Mouse (Mus musculus): Measurements from ENCODE around the gene Dnajc1. TPM values are rescaled to one million over a fixed set of nuclear protein-coding genes. Genes with fewer than 3 reads are reported as not detected.

Dnajc1 gene
- total RNA-seq, 2 experiments from 2014 or later, result 29.0 to 31.9 TPM

DNA sequence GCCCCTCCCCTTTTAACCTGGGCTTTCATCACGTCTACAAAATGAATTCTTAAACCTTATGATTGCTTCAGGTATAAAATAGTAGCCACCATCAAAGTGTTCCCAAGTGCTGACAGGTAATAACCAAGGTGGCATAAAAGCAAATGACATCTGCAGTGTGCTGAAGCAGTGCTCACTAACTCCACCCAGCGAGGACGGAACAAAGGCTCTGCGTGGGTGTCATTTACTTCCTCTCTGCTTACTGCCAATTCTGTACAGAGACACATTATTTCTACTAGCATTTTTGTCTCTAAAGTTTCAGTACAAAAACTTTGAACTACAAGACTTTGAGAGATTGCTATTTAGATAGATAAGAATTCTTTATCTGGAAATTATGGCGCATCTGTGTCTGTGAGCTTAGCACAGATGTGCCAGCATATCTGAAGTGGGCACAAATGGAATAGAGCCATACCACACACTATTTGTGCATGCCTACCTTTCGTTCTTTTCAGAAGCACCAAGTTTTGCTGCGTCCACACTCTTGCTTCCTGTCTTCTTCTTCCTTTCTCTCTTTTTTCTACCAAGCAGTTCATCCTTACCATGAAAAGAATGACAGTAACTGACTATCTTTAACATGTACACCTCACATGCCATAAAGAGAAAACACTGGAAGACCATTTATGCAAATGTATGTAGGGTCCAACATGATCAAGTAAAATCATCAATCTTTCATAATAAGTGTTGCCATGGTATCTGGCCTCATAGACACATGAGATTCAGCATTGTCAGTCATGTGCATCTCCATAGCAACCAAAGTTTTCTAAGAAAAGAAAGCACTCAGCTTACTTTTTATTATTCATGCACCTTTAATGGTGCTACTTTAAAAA, 85.0 kb downstream of the Dnajc1 start:
- no peak for ATAC-seq (replicated peaks; ENCODE audit: poor library complexity, severe bottlenecking)

GRCm38 (mm10) chr2:18300949-18301348, 91.7 kb downstream of the Dnajc1 start:
- ATAC-seq (replicated peaks; ENCODE audit: poor library complexity, severe bottlenecking), result no peak

- ATAC-seq (replicated peaks; ENCODE audit: poor library complexity, severe bottlenecking), result no peak
Measured at GRCm38 (mm10) chr2:18285175-18285574, 107.5 kb downstream of the Dnajc1 start.

GRCm38 (mm10) chr2:18265736-18266135, 126.9 kb downstream of the Dnajc1 start:
- ATAC-seq (replicated peaks; ENCODE audit: poor library complexity, severe bottlenecking), result no peak

DNA sequence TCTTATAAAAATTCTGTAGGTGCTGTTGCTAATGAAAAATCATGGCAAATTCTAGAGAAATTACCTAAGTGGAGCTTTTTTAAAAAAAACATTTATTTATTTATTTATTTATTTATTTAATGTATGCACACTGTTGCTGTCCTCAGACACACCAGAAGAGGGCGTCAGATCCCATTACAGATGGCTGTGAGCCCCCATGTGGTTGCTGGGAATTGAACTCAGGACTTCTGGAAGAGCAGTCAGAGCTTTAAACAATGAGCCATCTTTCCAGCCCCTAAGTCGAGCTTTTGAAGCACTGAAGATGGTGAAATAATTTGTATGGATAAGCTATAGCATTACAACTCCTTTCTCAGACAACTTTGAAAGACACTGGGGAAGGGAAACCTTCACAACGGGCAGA, 128.1 kb downstream of the Dnajc1 start:
- no peak for ATAC-seq (replicated peaks; ENCODE audit: poor library complexity, severe bottlenecking)

DNA sequence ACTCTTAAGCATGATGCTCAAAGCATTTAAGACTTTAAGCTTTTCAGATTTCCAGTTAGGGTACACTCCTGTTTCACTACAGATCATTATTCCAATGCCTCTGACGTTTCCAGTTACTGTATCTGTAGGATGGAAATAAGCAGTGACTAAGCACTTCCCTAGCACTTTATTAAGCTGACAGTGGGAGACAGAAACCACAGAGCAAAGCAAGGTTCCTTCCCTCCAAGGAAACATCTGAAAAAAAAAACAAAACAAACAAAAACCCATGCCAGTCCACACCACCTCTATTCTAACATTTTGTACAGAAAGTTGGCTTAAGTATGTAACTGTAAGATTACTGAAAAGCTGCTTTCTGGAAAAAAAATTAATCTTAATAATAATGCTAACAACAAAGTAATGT, 130.3 kb downstream of the Dnajc1 start:
- no peak for ATAC-seq (replicated peaks; ENCODE audit: poor library complexity, severe bottlenecking)

- ATAC-seq (replicated peaks; ENCODE audit: poor library complexity, severe bottlenecking), result no peak
Measured at GRCm38 (mm10) chr2:18249224-18249623, 143.4 kb downstream of the Dnajc1 start.

GRCm38 (mm10) chr2:18235524-18235923, 157.1 kb downstream of the Dnajc1 start:
- ATAC-seq (replicated peaks; ENCODE audit: poor library complexity, severe bottlenecking), result no peak

GRCm38 (mm10) chr2:18232883-18233567, 159.6 kb downstream of the Dnajc1 start:
- ATAC-seq (replicated peaks; ENCODE audit: poor library complexity, severe bottlenecking), result no peak

DNA sequence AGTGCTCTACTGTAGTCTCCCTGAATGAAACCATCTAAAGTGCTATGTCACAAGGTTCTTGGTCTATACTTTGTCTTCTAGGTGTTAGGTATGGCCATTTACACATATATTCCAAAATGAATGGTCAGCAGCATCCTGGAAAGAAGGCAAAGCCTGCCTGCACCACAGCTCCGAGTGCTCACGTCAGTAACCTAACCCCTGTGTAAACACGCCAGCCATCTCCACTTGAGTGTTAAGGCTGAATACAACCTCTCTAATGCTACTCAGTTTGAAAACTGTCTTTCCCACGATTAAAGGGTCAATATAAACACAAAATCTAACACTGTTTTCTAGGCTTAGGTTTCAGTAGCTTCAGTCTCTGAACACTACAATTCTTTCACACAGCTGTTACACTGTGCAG, 161.5 kb downstream of the Dnajc1 start:
- no peak for ATAC-seq (replicated peaks; ENCODE audit: poor library complexity, severe bottlenecking)

GRCm38 (mm10) chr2:18229279-18229678, 163.4 kb downstream of the Dnajc1 start:
- no peak for ATAC-seq (replicated peaks; ENCODE audit: poor library complexity, severe bottlenecking)

DNA sequence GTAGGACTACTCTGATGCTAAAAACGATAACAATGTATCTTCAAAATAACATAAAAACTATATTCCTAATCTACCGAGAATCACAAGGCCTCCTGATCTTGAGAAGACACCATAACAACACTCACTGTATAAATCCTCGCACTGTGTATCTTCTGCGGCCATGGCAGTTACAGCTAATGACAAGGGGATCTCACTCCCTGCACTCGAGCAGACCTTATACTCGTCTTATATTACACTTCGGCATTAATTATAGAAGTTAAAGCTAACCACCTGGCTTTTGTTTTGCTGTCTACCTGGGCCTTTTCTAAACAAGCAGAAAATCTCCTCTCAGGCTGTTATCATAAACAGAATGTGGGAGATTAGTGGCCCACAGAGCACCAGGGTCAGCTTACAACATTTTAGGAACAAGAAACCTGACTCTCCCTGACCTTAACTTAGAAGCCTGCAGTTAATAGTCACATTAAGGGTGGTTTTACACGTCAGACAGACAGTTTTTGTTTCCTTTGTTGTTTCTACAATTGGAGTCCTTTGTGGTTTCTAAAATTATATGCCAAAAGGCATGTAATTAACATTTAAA, 164.1 kb downstream of the Dnajc1 start:
- ATAC-seq (replicated peaks; ENCODE audit: poor library complexity, severe bottlenecking), result no peak

GRCm38 (mm10) chr2:18219569-18219968, 173.1 kb downstream of the Dnajc1 start:
- ATAC-seq (replicated peaks; ENCODE audit: poor library complexity, severe bottlenecking), result no peak

GRCm38 (mm10) chr2:18219136-18219535, 173.5 kb downstream of the Dnajc1 start:
- ATAC-seq (replicated peaks; ENCODE audit: poor library complexity, severe bottlenecking), result no peak

GRCm38 (mm10) chr2:18218500-18218899, 174.1 kb downstream of the Dnajc1 start:
- no peak for ATAC-seq (replicated peaks; ENCODE audit: poor library complexity, severe bottlenecking)

GRCm38 (mm10) chr2:18217867-18218266, 174.8 kb downstream of the Dnajc1 start:
- ATAC-seq (replicated peaks; ENCODE audit: poor library complexity, severe bottlenecking), result no peak

GRCm38 (mm10) chr2:18214031-18214430, 178.6 kb downstream of the Dnajc1 start:
- ATAC-seq (replicated peaks; ENCODE audit: poor library complexity, severe bottlenecking), result no peak

- no peak for ATAC-seq (replicated peaks; ENCODE audit: poor library complexity, severe bottlenecking)
Measured at GRCm38 (mm10) chr2:18209948-18210347, 182.7 kb downstream of the Dnajc1 start.

GRCm38 (mm10) chr2:18209211-18209823, 183.3 kb downstream of the Dnajc1 start:
- ATAC-seq (replicated peaks; ENCODE audit: poor library complexity, severe bottlenecking), result no peak

DNA sequence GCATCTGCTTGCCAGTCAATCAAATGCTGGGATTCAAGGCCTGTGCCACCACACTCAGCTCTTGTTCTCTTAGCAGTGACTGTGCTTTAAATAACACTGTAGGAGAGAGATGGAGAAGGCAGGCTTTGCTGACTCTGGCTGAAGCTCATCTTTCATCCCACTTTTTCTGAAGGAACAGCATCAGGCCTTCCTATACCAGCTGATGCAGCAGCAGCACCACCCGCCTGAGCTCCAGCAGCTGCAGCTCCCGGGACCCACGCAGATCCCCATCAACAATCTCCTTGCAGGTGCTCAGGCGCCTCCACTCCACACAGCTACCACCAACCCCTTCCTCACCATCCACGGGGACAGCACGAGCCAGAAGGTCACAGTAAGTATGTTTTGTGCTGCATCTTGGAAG, 184.1 kb downstream of the Dnajc1 start:
- no peak for ATAC-seq (replicated peaks; ENCODE audit: poor library complexity, severe bottlenecking)

GRCm38 (mm10) chr2:18206811-18207210, 185.8 kb downstream of the Dnajc1 start:
- ATAC-seq (replicated peaks; ENCODE audit: poor library complexity, severe bottlenecking), result no peak
